Mouse (Mus musculus): ENCODE measurements around the gene Olfr1197. TPM values are rescaled to one million over a fixed set of nuclear protein-coding genes. Genes with fewer than 3 reads are reported as not detected.

Gene Olfr1197
- not detected for total RNA-seq (2021)
- long read RNA-seq, experiment 1 = 0 reads
- long read RNA-seq, experiment 2 = 0 reads

DNA sequence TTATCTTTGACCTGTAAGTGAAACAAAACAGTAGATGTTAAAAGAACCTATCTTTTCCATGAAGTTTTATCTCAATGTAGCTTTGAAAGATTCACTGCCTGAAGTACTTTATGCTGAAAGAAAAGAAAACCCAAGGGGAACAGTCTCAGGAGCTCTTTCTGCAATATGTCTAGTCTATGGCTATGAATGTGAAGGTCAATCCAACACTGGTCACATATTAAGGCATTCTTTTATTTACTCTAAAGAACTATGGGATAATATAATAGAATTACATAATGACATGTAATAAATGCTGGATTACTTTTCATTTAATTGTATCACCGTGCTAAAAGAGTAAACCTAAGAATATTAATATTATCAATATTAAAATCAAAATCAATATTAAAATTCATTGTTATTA is at the start of gene Olfr1197:
Gene Olfr1197, minus strand, starts transcription at position 101 of the 400 bp plus-strand sequence.
- DNase-seq = no peak

DNA sequence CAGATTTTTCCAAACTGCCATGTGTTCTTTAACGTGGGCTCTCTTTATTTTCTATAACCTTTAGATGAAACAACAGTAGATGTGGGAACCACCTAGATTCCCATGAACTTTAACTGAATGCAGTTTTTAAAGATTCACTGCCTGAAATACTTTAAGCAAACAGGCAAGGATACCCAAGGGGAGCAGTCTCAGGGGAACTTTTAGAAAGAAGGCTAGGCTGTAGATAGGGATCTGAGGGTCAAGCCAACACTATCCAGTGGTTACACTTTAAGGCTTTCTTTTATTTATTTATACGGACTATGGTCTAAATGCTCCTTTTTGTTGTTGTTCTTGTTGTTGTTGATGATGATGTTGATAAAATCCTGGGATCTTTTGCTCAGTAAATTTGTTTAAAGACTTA is 38.2 kb upstream of the Olfr1197 start, which contains the start of gene Olfr1200:
Gene Olfr1200, minus strand, starts transcription at position 101 of the 400 bp plus-strand sequence.
- DNase-seq = no peak

DNA sequence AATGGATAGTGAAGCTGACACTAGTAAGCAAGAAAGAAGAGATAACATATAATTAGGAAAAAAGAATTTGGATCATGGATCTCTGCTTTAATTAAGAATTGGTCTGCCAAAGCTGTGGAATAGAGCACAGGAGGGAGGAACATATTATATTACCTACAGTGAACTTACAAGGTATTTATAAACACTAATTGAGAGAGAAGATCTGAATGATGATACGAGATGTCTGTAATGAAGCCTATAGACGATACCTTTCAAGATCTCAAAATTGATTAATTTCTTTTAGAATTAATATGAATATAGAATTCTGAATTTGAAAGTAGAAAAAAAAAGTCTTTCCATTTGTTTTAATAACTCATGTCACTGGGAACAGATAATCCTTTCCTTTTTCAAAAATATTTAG is 28.2 kb upstream of the Olfr1197 start, which contains the start of gene Olfr1199:
Gene Olfr1199, minus strand, starts transcription at position 101 of the 400 bp plus-strand sequence.
- no peak for DNase-seq

DNA sequence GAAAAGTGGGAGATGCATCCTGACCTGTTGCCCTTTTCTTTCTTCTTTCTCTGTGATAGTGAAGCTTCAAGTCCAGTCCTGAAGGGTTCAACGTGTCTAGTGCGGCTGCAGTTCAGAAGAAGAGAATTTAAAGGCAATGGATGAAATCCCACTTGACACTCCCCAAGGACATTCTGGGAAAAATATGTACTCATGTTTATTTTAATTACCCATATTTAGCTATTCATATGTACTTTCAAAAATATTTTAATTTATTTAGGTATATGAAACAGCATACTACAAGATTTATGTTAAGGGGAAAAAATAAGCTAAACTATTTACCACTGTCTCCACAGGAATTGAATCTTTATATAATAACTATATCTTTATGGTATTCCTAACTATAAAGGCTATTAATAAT is 19.1 kb upstream of the Olfr1197 start, which contains the start of gene Olfr1198:
Gene Olfr1198, minus strand, starts transcription at position 101 of the 400 bp plus-strand sequence.
- no peak for DNase-seq

DNA sequence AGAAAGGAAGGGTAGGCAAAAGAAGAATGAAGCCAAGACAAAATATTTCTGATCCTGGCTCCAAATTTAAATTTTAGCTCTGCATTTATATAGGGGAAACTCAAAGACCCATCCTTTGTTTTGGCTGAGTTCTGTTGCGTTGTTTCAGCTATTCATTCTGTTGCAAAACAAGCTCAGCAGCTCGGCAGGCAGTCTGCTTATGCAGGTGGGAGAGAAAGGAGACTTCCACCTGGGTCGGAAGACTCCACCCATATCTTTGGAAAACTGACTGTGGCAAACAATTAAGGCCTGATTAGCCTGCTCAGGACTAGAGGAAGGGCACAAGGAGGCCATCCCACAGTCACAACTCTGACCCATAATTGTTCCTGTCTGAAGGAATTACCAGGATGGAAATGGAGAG is 11.2 kb upstream of the Olfr1197 start:
- DNase-seq = no peak

DNA sequence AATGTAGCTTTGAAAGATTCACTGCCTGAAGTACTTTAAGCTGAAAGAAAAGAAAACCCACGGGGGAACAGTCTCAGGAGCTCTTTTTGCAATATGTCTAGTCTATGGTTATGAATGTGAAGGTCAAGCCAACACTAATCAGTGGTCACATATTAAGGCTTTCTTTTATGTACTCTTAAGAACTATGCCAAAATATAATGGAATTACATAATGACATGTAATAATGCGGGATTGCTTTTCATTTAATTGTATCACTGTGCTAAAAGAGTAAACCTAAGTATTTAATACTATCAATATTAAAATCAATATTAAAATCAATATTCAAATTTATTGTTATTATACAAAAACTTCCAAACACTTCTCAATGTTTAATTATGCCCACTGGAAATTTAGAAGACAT is 27.7 kb downstream of the Olfr1197 start, which contains the start of gene Olfr1196:
Gene Olfr1196, minus strand, starts transcription at position 101 of the 400 bp plus-strand sequence.
- no peak for DNase-seq

DNA sequence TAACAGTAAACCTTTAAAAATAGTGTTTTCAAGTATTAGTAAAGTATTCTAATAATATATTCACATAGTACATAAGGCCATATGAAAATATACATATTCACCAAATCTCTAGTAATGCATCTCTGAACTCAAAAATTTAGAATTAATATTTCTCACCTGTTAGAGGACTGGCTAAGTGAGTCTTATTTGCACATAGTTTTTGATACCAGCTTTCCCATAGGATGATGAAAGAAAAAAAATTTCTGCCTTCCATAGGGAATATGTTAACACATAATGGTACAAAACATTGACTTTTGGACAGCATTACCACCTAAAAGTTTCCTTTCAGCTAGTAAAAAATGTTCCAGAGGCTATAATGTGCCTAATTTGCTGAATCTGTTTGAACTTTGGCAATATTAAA is 43.1 kb downstream of the Olfr1197 start, which contains the start of gene Olfr1195:
Gene Olfr1195, minus strand, starts transcription at position 101 of the 400 bp plus-strand sequence.
- no peak for DNase-seq

Other genes with a start within 250 kb of the Olfr1197 start
- gene Olfr1184, start 248.8 kb downstream of the Olfr1197 start, total RNA-seq (2021) = not detected
- not detected for gene Olfr1185-ps1, start 239.0 kb downstream of the Olfr1197 start, total RNA-seq (2021)
- gene Olfr1186, start 213.8 kb downstream of the Olfr1197 start, total RNA-seq (2021) = not detected
- gene Olfr1188, start 175.4 kb downstream of the Olfr1197 start, total RNA-seq (2021) = not detected
- gene Olfr1189, start 145.9 kb downstream of the Olfr1197 start, total RNA-seq (2021) = not detected
- under 1 TPM in 1 of 2 experiments, not detected in 1; 0.06 TPM for gene Olfr1191-ps1, start 91.8 kb downstream of the Olfr1197 start, total RNA-seq (2021)
- gene Olfr1192-ps1, start 83.9 kb downstream of the Olfr1197 start, total RNA-seq (2021) = not detected
- not detected for gene Olfr1193, start 56.7 kb downstream of the Olfr1197 start, total RNA-seq (2021)
- not detected for gene Olfr1195, start 43.2 kb downstream of the Olfr1197 start, total RNA-seq (2021)
- not detected for gene Olfr1196, start 27.8 kb downstream of the Olfr1197 start, total RNA-seq (2021)
- not detected for gene Olfr1198, start 19.0 kb upstream of the Olfr1197 start, total RNA-seq (2021)
- not detected for gene Olfr1199, start 28.1 kb upstream of the Olfr1197 start, total RNA-seq (2021)
- gene Olfr1200, start 38.1 kb upstream of the Olfr1197 start, total RNA-seq (2021) = not detected
- not detected for gene Olfr1201, start 60.7 kb upstream of the Olfr1197 start, total RNA-seq (2021)
- not detected for gene Olfr1202, start 82.1 kb upstream of the Olfr1197 start, total RNA-seq (2021)
- gene Olfr1205, start 97.4 kb upstream of the Olfr1197 start, total RNA-seq (2021) = not detected
- not detected for gene Olfr1204, start 116.9 kb upstream of the Olfr1197 start, total RNA-seq (2021)
- gene Olfr1206, start 130.9 kb upstream of the Olfr1197 start, total RNA-seq (2021) = not detected
- gene Olfr1208, start 169.9 kb upstream of the Olfr1197 start, total RNA-seq (2021) = not detected
- gene Olfr1209, start 182.8 kb upstream of the Olfr1197 start, total RNA-seq (2021) = not detected
- not detected for gene Olfr1211, start 205.7 kb upstream of the Olfr1197 start, total RNA-seq (2021)
- not detected for gene Olfr1212, start 221.6 kb upstream of the Olfr1197 start, total RNA-seq (2021)
- gene Gm13762, start 247.9 kb upstream of the Olfr1197 start, total RNA-seq (2021) = not detected